Mouse (Mus musculus) bone marrow, adult 2 months (tissue): ENCODE results near the gene Klhl20.

Source experiments
- CTCF ChIP-seq: fragments of 200-500 bp; IDR thresholded peaks from 2 replicates; pipeline ENCODE4 v1.5.1; 2011; ENCODE audit warnings: low read length, control low read depth; ENCODE audit not compliant: control insufficient read depth, insufficient read depth
- POLR2A ChIP-seq: fragments of 200-500 bp; IDR thresholded peaks from 2 replicates; pipeline ENCODE4 v1.6.1; 2011; ENCODE audit warnings: low read depth, mild to moderate bottlenecking, control low read depth, low read length, borderline replicate concordance; ENCODE audit not compliant: control insufficient read depth

GRCm38 (mm10) chr1:161130726-161131664 is at the start of gene Klhl20:
- TF ChIP-seq CTCF, result no peak
- peak; percentile 83 for TF ChIP-seq POLR2A
